Mouse (Mus musculus): ENCODE measurements around the gene Stat5a. TPM values are rescaled to one million over a fixed set of nuclear protein-coding genes. Genes with fewer than 3 reads are reported as not detected.
A peak's percentile ranks its signal among the peaks of the same experiment; 100 is the strongest.

Stat5a gene
- 4.4 and 5.5 TPM in 2 replicates for polyA plus RNA-seq (2016; fragmentation: Nextera tagmentation; extraction: Ambion mirVana)

GRCm38 (mm10) chr11:100858935-100859578 lies at the start of gene Stat5a:
Stat5a (plus strand) TSS chr11:100859351.
- Histone ChIP-seq H3K27me3 (peaks cover 42% of the 10 kb centered on the region), H3K4me1 (no peaks in the 10 kb centered on the region), H3K9ac (peak within 1 kb of the TSS; percentile 60), H3K4me2 (replicated peaks) (peak within 1 kb of the TSS; percentile 70), H3K4me3 (peak within 1 kb of the TSS; percentile 51), H3K36me3 (no peaks in the 10 kb centered on the region), H3K9me3 (no peaks in the 10 kb centered on the region), H3K27ac (no peak within 1 kb of the TSS)
- 52% methylated on average over 9 of the region's 9 CpGs for WGBS
- ATAC-seq (ENCODE audit: insufficient number of reproducible peaks, insufficient read depth, low FRiP score, low TSS enrichment) = no peak

- no peak overlapping the region for H3K9ac ChIP-seq
- WGBS = 28% methylated on average over 9 of the region's 9 CpGs
- H3K27me3 ChIP-seq = no peaks in the 10 kb centered on the region
- H3K4me2 ChIP-seq (replicated peaks) = no peak overlapping the region
- peaks cover 11% of the 10 kb centered on the region; the same call in 1 of the 2 replicates for H3K4me1 ChIP-seq
- no peaks in the 10 kb centered on the region for H3K36me3 ChIP-seq
- H3K4me3 ChIP-seq = no peak overlapping the region
- ATAC-seq (ENCODE audit: insufficient number of reproducible peaks, insufficient read depth, low FRiP score, low TSS enrichment) = 0 out of 2 replicates have a peak, but pooled peaks have one; percentile 52
- peak overlapping the region; percentile 65; the same call in 1 of the 2 replicates for H3K27ac ChIP-seq
- H3K9me3 ChIP-seq = no peaks in the 10 kb centered on the region
Observed at GRCm38 (mm10) chr11:100810516-100810915, 48.6 kb upstream of the Stat5a start.

GRCm38 (mm10) chr11:100811132-100811531 lies 48.0 kb upstream of the Stat5a start:
- no peaks in the 10 kb centered on the region for H3K27me3 ChIP-seq
- H3K27ac ChIP-seq = peak overlapping the region; percentile 65; the same call in 1 of the 2 replicates
- no peak overlapping the region for H3K9ac ChIP-seq
- 67% methylated on average over 2 of the region's 2 CpGs for WGBS
- no peak for ATAC-seq (ENCODE audit: insufficient number of reproducible peaks, insufficient read depth, low FRiP score, low TSS enrichment)
- H3K4me2 ChIP-seq (replicated peaks) = no peak overlapping the region
- H3K36me3 ChIP-seq = no peaks in the 10 kb centered on the region
- no peaks in the 10 kb centered on the region for H3K9me3 ChIP-seq
- peaks cover 11% of the 10 kb centered on the region; the same call in 1 of the 2 replicates for H3K4me1 ChIP-seq
- no peak overlapping the region for H3K4me3 ChIP-seq

- no peak overlapping the region for H3K27ac ChIP-seq
- no peak for ATAC-seq (ENCODE audit: insufficient number of reproducible peaks, insufficient read depth, low FRiP score, low TSS enrichment)
- 47% methylated on average over 13 of the region's 13 CpGs for WGBS
- no peak overlapping the region for H3K9ac ChIP-seq
- no peaks in the 10 kb centered on the region for H3K27me3 ChIP-seq
- no peaks in the 10 kb centered on the region for H3K36me3 ChIP-seq
- no peak overlapping the region for H3K4me3 ChIP-seq
- H3K9me3 ChIP-seq = no peaks in the 10 kb centered on the region
- H3K4me1 ChIP-seq = peaks cover 16% of the 10 kb centered on the region
- 0 out of 2 replicates have a peak overlapping the region, but pooled peaks have one; percentile 8 for H3K4me2 ChIP-seq (replicated peaks)
Observed at GRCm38 (mm10) chr11:100814498-100814897, 44.7 kb upstream of the Stat5a start.

GRCm38 (mm10) chr11:100816342-100816741 lies 42.8 kb upstream of the Stat5a start:
- Histone ChIP-seq H3K9ac (no peak overlapping the region), H3K4me2 (replicated peaks) (no peak overlapping the region), H3K36me3 (no peaks in the 10 kb centered on the region), H3K9me3 (no peaks in the 10 kb centered on the region), H3K27ac (no peak overlapping the region), H3K4me3 (no peak overlapping the region), H3K27me3 (no peaks in the 10 kb centered on the region), H3K4me1 (peaks cover 16% of the 10 kb centered on the region)
- whole genome bisulfite sequencing = 71% methylated on average over 3 of the region's 3 CpGs
- no peak for ATAC-seq (ENCODE audit: insufficient number of reproducible peaks, insufficient read depth, low FRiP score, low TSS enrichment)

GRCm38 (mm10) chr11:100816801-100817200 lies 42.4 kb upstream of the Stat5a start:
- Histone ChIP-seq H3K4me1 (peaks cover 19% of the 10 kb centered on the region), H3K27me3 (no peaks in the 10 kb centered on the region), H3K9ac (no peak overlapping the region), H3K27ac (no peak overlapping the region), H3K36me3 (no peaks in the 10 kb centered on the region), H3K4me3 (no peak overlapping the region), H3K9me3 (no peaks in the 10 kb centered on the region), H3K4me2 (replicated peaks) (no peak overlapping the region)
- WGBS = 78% methylated on average over 4 of the region's 4 CpGs
- ATAC-seq (ENCODE audit: insufficient number of reproducible peaks, insufficient read depth, low FRiP score, low TSS enrichment) = no peak

GRCm38 (mm10) chr11:100817311-100817710 lies 41.8 kb upstream of the Stat5a start:
- WGBS = 84% methylated on average over 9 of the region's 9 CpGs

GRCm38 (mm10) chr11:100818359-100819012 lies 40.7 kb upstream of the Stat5a start:
- peaks cover 19% of the 10 kb centered on the region for H3K4me1 ChIP-seq
- no peak overlapping the region for H3K4me2 ChIP-seq (replicated peaks)
- no peak overlapping the region for H3K9ac ChIP-seq
- no peaks in the 10 kb centered on the region for H3K36me3 ChIP-seq
- no peak overlapping the region for H3K27ac ChIP-seq
- H3K9me3 ChIP-seq = no peaks in the 10 kb centered on the region
- ATAC-seq (ENCODE audit: insufficient number of reproducible peaks, insufficient read depth, low FRiP score, low TSS enrichment) = no peak
- 92% methylated on average over 15 of the region's 15 CpGs for WGBS
- no peaks in the 10 kb centered on the region for H3K27me3 ChIP-seq
- H3K4me3 ChIP-seq = no peak overlapping the region

More at GRCm38 (mm10) chr11:100817311-100817710, 41.8 kb upstream of the Stat5a start:
- H3K9me3 ChIP-seq = no peaks in the 10 kb centered on the region
- no peak overlapping the region for H3K9ac ChIP-seq
- no peak for ATAC-seq (ENCODE audit: insufficient number of reproducible peaks, insufficient read depth, low FRiP score, low TSS enrichment)
- H3K4me2 ChIP-seq (replicated peaks) = no peak overlapping the region
- H3K4me1 ChIP-seq = peaks cover 19% of the 10 kb centered on the region
- H3K36me3 ChIP-seq = no peaks in the 10 kb centered on the region
- no peak overlapping the region for H3K27ac ChIP-seq
- no peaks in the 10 kb centered on the region for H3K27me3 ChIP-seq
- no peak overlapping the region for H3K4me3 ChIP-seq

GRCm38 (mm10) chr11:100819048-100819447 lies 40.1 kb upstream of the Stat5a start:
- no peak for ATAC-seq (ENCODE audit: insufficient number of reproducible peaks, insufficient read depth, low FRiP score, low TSS enrichment)
- no peaks in the 10 kb centered on the region for H3K27me3 ChIP-seq

GRCm38 (mm10) chr11:100819626-100820025 lies 39.5 kb upstream of the Stat5a start:
- Histone ChIP-seq H3K9ac (no peak overlapping the region), H3K36me3 (no peaks in the 10 kb centered on the region), H3K9me3 (no peaks in the 10 kb centered on the region), H3K27ac (no peak overlapping the region; the same call in 1 of the 2 replicates), H3K4me3 (no peak overlapping the region), H3K4me1 (peaks cover 16% of the 10 kb centered on the region), H3K27me3 (no peaks in the 10 kb centered on the region), H3K4me2 (replicated peaks) (no peak overlapping the region)
- WGBS = 60% methylated on average over 16 of the region's 16 CpGs
- no peak for ATAC-seq (ENCODE audit: insufficient number of reproducible peaks, insufficient read depth, low FRiP score, low TSS enrichment)

More at GRCm38 (mm10) chr11:100819048-100819447, 40.1 kb upstream of the Stat5a start:
- no peak overlapping the region for H3K27ac ChIP-seq
- H3K9ac ChIP-seq = no peak overlapping the region
- 76% methylated on average over 8 of the region's 8 CpGs for WGBS
- H3K4me1 ChIP-seq = peaks cover 19% of the 10 kb centered on the region
- H3K36me3 ChIP-seq = no peaks in the 10 kb centered on the region
- H3K4me2 ChIP-seq (replicated peaks) = no peak overlapping the region
- H3K9me3 ChIP-seq = no peaks in the 10 kb centered on the region
- H3K4me3 ChIP-seq = no peak overlapping the region

- H3K27ac ChIP-seq = no peak overlapping the region; the same call in 1 of the 2 replicates
- no peaks in the 10 kb centered on the region for H3K9me3 ChIP-seq
- no peak overlapping the region for H3K4me3 ChIP-seq
- 45% methylated on average over 8 of the region's 8 CpGs for WGBS
- peaks cover 16% of the 10 kb centered on the region for H3K4me1 ChIP-seq
- no peak overlapping the region for H3K9ac ChIP-seq
- H3K27me3 ChIP-seq = no peaks in the 10 kb centered on the region
- H3K36me3 ChIP-seq = no peaks in the 10 kb centered on the region
- no peak overlapping the region for H3K4me2 ChIP-seq (replicated peaks)
- no peak for ATAC-seq (ENCODE audit: insufficient number of reproducible peaks, insufficient read depth, low FRiP score, low TSS enrichment)
Observed at GRCm38 (mm10) chr11:100820047-100820446, 39.1 kb upstream of the Stat5a start.
